Mouse (Mus musculus): Measurements from ENCODE around the gene Dera.

The Dera gene

DNA sequence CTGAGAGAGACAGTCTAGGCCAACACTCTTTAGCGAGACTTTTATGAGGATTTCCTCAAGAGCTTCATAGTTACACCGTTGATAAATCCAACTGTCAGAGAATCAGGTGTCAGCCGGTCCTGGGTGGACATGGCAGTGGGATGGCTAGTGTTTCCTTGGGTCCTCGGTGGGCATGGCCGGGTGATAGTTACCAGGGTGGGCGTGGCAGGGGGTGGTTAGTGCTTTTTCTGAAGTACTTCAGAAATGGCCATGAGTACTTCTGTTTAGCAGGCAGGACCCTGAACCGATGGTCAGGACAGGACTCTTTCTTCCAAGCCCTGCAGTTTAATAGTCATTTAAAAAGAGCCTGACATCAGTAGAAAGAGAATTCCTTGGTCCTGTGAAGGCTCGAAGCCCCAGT, 52.5 kb downstream of the Dera start:
- no peak for DNase-seq (ENCODE audit: low spot score in 2 of 2)

DNA sequence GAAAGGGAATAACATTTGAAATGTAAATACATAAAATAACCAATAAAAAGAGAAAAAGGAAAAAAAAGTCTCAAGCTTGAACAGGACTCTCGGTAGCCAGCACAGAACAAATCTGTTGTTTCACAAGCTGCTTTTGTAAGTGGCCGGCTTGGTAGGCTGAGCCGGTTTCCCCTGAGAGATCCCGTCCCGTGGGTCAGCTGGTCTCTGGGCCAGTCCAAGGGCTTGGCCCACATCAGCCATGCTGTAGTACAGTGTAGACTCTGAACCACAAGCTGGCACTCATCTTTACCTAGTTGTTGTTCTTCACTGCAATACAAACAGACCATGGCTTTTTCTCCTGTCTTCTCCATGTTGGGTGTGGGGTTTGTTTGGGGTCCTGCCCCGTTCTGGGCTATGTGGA, 53.0 kb downstream of the Dera start:
- no peak for DNase-seq (ENCODE audit: low spot score in 2 of 2)

DNA sequence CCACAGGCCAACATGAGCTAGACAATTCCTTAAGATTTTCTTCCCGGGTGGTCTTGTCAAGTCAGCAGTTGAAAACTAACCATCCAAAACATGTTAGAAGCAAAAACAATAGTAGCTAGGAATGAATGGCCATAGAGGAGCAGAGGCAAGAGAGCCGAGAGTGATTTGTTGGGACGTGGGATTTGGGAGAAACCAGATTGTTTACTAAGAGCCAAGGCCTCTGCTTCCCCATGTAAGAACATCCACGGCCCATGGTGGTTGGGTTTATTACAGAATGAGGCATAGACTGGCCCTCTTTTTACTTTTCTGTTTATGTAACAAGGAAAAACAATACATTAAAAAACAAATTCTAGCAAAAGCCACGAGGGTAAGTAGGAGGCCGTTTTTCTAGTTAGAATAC, 54.4 kb downstream of the Dera start:
- no peak for DNase-seq (ENCODE audit: low spot score in 2 of 2)

DNA sequence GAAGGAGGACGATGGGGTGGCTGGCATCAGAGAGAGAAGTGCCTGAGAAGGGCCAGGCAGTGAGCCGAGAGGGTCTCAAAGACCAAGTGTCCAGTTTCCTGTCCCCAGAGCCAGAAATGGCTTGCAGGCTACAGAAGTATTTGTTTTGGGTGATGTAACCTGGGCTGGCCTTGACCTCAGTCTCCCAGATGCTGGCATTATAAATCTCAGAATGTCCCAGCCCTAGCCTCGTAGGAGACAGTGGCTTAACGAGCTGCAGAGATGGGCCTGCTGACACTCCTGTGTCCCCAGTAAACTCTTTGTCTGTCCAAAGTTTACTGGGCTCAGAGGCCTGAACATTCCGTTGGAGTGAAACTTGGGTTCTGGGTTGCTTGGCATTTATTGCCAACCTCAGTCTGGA, 55.8 kb downstream of the Dera start:
- DNase-seq (ENCODE audit: low spot score in 2 of 2) = no peak

DNA sequence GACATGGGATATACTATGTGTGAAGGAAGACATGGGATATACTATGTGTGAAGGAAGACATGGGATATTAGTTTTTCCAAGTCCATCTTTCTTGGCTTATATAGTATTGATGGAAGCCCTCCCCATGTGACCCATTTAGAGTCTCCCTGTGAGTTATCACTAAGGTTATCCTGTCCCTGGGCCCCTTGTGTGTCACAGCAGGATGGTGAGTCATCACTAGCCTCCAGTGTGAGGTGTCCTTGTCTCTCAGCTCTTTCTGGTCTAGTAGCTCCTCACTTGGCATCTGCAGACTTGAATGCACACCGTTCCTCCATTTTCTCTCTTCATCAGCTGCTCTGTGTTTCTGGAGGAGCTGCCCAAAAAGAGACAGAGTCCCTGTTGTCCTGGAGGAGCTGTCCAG, 59.7 kb downstream of the Dera start:
- no peak for DNase-seq (ENCODE audit: low spot score in 2 of 2)

DNA sequence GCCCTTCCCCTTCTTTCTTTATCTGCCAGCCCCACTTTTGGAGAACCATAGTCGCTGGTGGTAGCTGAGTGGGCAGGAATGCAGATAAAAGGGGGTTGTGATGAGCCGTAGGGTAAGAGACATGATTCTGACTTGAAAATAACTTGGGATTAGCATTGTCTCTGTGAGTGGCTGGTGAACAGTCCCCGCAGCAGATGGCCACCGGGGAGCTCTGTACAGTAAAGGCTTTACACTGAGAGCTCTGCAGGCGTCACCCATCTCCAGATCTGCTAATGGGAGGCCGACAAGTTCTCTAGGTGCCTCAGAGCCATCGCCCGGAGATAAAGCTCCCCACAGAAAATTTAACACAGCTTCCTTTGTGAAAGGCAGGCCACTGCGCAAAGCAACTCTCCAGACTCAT, 62.2 kb downstream of the Dera start:
- DNase-seq (ENCODE audit: low spot score in 2 of 2) = no peak

DNA sequence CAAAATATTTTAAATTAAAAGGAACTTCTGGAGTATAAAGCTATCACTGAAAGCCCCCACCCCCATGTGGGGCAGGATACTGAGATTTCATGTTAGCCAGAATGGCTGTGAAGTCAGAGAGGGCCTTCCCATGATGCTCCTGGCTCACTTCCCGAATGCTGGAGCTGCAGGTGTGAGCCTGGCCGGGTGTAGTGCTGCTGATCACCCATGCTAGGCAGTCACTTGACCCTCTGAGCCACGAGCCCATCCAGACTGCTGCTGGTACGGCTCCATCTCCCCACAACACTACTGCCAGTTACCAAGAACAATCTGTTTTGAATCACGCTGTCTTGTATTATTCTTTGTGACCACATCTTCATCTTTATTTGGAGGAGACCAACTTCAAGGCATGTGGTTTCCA, 68.2 kb downstream of the Dera start:
- no peak for DNase-seq (ENCODE audit: low spot score in 2 of 2)

DNA sequence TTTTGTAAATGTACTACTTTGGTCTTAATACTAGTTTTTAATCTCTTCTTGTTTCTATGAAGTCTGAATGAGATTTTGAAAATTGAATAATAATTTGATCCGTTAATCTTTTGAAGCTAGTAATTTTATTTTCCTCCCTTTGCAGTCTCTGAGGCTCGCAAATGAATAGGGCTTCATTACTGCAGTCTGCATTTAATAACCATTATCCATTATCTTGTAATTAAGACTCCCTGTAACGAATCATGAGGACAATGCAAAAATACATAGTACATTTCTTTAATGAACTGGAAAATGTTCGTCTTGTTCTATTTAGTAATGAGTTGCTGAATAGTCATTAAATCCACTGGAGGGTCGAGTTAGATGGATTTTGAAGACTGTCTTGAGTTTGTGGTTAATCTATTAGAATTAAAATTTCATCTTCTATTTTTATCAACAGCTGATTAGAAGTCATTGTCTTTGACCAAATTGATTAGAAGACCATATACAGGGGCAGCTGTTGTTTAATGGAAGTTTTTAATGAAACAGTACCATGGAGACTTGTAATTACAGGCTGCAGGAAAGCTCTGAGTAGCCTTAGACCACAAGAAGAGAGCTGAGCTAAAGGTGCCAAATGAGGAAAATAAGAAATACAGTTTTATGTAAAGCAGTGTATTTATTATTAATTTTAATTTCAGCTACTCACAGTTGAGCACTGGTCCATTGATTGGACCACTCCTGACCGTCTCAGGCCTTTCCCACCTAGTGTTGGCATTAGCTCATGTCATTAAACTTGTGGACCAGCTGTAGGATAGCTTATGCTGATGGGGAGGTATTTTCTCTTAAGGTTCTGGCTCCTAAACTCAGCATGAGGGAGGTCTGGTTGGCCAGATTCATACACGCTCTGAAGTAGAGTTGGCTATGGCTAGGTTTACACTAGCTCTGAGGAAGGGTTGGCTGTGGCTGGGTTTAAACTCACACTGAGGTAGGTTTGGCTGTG, 70.0 kb downstream of the Dera start:
- DNase-seq (ENCODE audit: low spot score in 2 of 2) = no peak

DNA sequence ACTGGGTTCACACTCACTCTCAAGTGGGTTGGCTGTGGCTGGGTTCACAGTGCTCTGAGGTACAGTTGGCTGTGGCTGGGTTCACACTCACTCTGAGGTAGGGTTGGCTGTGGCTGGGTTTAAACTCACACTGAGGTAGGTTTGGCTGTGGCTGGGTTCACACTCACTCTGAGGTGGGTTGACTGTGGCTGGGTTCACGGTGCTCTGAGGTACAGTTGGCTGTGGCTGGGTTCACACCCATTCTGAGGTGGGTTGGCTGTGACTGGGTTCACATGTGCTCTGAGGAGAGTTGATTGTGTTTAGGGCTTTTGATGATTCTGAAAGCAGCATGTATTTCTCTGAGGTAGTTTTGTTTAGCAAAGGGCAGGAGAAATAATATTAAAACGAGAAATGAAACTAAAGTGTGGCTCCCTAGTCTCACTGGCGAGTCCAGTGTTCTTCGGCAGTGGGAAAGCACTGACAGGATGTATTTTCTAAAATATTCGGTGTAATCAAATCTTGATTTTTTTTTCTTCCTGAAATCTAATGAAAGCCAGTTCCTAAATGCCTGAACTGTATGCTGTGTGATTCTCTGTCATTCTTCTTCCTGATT, 70.8 kb downstream of the Dera start:
- no peak for DNase-seq (ENCODE audit: low spot score in 2 of 2)

DNA sequence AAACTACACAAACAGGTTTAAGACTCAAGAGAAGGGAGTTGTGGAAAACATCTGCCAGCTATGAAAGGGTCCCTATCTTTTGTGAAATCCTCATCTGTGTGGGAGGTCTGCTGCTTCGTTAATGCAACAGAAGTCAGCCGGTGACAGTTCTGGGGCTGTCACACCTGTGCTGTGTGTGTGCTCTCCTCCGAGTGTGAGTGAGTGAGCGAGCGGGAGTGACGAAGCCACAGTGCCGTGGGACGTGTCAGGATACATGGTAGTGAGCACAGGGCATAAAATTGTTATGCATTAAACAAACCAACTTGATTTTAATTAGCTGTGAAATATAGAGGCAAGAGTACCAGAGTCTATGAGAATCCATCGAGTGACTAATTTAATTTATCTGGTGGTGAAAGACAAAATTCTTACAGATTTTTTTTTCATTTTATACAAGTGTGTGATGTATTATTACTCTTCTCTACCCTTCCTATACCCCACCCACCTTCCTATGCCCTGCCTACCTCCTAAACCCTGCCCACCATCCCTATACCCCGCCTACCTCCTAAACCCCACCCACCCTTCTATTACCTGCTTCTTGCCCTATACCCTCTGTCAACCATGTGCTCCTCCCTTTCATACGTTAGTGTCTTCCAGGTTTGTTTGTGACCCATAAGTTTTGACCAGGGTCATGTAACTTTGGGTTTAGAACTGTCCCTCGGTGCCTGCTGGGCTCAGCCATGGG, 74.9 kb downstream of the Dera start:
- no peak for DNase-seq (ENCODE audit: low spot score in 2 of 2)

DNA sequence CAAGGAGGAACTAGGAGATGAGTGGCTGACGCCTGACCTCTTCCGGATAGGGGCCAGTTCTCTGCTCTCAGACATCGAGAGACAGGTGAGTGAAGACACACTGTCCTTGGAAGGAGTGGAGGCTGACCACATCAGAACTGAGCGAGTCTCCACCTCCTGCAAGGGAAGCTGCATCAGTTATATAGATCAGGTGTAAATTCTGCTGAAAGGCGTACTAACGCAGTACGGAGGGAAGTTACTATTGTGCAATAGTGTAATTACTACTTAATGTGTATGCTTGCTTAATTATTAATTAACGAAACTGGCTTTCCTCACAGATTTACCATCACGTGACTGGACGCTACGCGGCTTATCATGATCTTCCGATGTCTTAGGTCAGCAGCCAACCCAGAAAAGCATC, 82.5 kb downstream of the Dera start:
- no peak for DNase-seq (ENCODE audit: low spot score in 2 of 2)

DNA sequence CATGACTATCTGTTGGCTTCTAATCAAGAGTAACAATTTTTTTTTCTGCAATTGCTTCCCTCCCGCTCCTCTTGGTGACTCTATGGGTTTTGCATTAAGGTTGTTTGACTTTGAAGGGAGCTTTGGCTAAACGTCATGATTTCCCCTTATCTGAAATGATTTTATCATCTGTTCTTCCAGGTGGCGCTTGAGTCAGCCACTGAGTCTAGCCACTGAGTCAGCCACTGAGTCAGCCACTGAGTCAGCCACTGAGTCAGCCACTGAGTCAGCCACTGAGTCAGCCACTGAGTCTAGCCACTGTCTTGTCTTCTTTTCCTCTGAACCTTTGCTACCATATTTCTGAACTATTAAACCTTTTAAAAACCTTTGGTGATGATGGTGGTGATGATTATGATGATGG, 89.0 kb downstream of the Dera start:
- DNase-seq (ENCODE audit: low spot score in 2 of 2) = no peak

DNA sequence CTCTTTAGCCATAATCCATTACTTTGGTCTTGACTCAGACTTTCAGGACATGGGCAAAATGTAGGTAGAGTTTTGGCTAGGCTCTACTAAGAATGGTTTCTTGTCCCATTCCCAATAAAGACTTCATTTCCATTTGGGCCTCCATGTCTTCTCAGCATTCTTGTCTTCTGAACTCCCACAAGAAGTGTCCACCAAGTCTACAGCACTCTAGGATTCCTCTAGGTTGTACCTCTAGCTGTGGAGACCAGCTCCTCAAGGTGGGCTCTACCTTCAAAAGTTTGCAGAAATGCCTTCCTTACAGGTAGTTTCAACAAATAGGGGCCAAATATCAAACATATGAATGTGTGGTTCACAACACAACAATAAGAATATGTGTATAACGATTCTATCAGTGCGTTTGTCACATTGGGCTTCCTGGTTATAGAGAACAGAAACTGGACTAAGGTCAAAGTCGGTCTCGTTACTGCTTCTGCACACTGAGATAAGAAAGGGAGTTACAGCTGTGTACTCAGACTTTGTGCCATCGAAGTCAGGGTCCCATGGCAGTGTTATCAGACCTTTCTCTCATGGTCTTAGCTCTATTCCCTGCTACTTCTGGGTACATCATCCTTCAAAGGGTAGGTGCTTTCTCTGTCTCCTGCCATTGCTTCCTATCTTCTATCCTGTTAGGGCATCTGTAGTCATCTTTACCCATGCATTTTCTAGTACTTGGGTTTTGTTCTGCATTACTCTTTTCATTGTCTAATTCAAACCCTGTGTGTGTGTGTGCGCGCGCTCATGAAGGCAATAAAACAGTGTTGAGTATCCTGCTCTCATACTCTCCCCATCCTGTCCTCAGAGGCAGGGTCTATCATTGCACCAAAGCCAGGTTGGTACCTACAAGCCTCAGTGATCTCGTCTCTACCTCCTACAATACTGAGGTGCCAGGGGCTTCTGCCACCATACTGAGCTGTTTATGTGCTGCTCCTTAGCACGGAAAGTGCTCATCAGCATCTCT, 103.2 kb downstream of the Dera start:
- DNase-seq (ENCODE audit: low spot score in 2 of 2) = no peak

DNA sequence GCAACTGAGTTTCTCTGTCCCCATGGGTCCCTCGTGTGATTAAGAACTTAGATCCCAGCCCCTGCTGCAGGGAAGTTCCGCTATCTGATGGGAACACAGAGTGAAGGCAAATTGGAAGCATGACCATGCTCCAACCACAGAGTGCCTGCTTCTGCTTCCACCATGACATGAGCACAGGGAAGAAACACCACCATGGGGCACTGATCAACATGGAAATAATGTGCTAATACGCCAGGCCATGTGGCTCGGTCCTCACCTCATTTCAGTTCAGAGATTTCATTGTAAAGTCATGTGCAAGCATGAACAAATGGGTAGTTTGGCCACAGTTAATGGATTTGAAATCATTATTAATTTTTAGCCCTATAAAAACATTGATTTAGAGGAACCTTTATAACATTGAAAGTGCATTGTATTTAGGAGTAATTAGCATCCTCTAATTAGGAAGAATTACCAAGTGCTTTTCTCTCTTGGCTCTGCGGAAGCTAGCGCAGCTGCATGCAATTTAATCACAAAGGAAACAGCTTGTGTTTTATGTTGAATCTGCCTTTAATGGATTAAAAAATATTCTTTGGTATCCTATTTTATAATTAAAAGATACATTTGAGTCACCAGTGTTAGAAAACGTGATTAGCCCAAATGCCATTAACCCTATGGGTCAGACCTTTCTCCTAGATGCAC, 115.7 kb downstream of the Dera start:
- no peak for DNase-seq (ENCODE audit: low spot score in 2 of 2)

DNA sequence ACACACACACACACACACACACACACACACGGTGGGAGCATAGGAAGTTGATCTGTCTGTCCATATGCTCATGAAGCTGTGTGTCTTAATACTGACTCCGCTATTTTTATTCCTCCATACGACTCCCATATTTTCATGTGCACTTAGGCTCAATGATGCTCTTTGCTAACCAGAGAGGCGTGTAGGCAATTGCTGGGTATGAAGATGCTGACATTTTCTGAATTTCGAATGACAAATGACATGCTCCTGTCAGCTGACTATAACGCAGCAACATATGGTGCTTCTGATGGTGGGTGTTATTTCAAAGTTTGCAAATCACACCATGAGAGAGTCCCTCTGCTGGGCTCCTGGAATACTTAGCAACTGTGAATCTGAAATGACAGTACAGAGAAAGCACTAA, 116.3 kb downstream of the Dera start:
- DNase-seq (ENCODE audit: low spot score in 2 of 2) = no peak

DNA sequence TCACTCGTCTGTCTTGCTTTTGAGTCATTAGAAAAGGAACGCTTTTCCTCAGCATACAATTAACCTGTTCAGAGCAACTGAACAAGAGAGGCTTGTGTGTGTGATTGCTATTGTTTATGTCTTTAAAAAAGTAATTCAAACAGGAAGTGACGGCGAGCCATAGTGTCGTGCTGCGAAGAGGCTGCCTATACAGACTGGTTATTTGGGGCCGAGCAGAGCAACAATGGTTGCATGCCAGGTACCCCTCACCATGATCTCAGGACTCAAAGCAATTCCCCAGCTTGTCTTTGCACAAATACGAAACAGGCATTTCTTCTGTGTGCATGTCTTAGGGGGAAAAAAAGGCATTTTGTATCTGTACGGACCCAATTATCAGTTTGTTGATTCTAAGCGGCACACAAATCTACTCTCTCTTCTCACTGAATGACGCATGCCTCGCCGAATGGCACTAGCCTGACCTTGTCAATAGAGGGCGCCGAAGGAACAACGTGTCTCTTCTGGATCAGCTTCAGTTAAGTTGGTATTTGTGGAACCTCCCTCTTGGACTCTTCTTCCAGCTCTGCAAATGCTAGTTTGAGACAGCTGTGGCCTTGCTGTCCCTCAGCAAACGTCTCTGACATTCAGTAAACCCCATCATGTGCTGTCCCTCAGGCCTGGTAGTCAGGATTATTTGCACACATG, 117.8 kb downstream of the Dera start:
- peak in 1 of 2 experiments; percentile 4 for DNase-seq (ENCODE audit: low spot score in 2 of 2)

DNA sequence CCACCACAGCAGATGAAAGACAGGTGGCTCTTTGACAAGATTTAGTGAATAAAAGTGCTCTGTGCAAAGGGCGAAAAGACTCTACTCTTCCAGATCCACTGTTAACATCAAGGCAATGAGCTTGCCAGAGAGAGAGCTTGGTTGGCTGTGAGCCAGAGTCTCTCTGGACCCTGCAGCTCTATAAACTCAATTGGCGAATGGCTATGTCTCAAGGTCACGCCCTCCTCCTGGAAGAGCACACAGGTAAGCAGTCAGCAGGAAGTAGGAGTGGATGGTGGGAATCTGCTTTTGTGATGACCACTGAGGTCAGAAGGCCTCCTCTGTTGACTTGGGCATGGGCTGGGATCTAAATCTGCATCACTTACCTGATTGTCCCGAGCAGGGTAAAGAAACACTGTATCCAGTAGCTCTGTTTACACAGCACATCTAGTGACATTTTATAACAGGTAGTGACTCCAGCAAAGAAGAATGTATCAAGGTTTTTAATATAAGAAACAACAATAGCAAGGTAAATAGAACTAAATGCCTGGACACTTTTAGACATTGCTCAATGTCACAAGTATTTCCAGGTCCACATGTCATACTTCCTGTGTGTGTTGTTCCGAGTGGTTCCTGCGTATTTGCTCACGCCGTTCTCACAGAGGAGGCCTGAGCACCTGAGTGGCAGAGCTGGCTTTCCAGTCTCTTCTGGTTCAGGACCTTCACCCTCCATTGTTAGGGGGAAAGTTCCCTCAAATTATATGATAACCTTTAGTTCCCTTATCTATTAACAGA, 120.3 kb downstream of the Dera start:
- DNase-seq (ENCODE audit: low spot score in 2 of 2) = no peak

DNA sequence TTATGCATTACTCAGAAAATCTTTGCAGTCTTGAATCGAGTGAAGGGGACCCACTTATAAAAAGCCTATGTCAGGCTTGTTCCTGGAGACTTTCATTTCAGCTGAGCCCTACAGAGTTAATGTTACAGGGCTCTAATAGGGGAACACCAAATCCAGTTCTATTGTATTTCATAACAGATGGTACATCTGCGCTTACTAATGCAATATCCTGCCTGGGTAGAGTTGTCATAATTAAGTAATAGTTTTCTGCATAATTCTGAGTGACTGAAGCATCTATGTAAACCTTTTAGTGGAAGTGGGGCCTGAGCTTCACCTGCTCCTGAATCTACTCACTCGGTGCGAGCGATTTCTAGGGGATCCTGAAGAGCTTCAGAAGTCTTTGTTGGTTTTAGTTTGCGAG, 131.3 kb downstream of the Dera start:
- no peak for DNase-seq (ENCODE audit: low spot score in 2 of 2)

DNA sequence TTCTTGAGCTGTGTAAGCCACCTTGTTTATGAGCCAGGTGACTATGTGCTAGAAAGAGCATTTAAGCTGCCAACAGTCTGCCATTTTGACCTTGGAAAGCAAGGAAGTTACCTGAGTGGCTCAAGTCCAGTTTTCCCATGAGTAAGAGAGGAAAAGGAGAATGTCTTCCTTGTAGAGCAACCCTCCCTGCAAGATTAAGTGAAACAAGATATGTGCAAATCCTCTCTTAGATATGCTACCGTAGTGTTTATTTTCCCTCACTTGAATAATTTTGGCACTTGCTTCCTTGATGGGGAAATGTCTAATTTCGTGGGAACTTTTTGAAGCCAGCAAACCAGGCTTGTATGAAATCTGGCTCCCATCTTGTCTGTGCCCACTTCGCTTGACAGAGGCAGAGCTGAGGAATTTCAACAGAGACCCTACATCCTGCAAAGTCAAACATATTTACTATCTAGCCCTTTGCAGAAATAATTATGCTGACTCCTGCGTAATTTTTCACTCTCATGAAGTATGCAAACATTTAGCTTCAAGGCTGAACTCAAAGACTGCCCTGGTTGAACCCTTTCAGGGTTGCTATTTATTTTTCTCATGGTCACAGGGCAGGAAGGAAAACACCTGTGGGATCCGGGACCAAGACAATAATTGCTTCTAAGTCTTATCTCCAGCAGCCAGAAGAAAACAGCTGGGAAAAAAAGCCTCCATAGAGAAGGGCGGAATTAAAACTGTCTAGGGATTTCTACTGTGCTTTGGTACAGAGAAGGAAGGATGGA, 132.0 kb downstream of the Dera start:
- DNase-seq (ENCODE audit: low spot score in 2 of 2) = no peak

Data from thymus, postnatal 10 days (tissue).